Mouse (Mus musculus) liver, embryonic 16.5 days (tissue): ENCODE data around the gene Lonp2. TPM values are rescaled to one million over a fixed set of nuclear protein-coding genes. Genes with fewer than 3 reads are reported as not detected.

ENCODE experiments used
- ATAC-seq: fragments of 200-750 bp; cut with Nextera tagmentation; 2 replicates; pipeline ENCODE4 v1.8.0; 2017; ENCODE audit warnings: low read depth, mild to moderate bottlenecking, moderate number of reproducible peaks, moderate library complexity
- H3K27ac ChIP-seq: fragments of 300-500 bp; sonication (generic); 2 replicates; pipeline ENCODE4 v1.5.1; 2014; ENCODE audit warnings: mild to moderate bottlenecking, low read length
- H3K27me3 ChIP-seq: fragments of 300-500 bp; sonication (generic); 2 replicates; pipeline ENCODE4 v1.6.1; 2014; ENCODE audit warnings: low read depth, low read length, mixed read lengths; ENCODE audit not compliant: control insufficient read depth, insufficient read depth
- H3K36me3 ChIP-seq: fragments of 300-500 bp; sonication (generic); 2 replicates; pipeline ENCODE4 v1.6.1; 2014; ENCODE audit warnings: mild to moderate bottlenecking; ENCODE audit not compliant: control insufficient read depth, insufficient read depth
- H3K4me1 ChIP-seq: fragments of 300-500 bp; sonication (generic); 2 replicates; pipeline ENCODE4 v1.6.1; 2014; ENCODE audit warnings: low read depth, low read length, mixed read lengths; ENCODE audit not compliant: control insufficient read depth
- H3K4me2 ChIP-seq: fragments of 300-500 bp; sonication (generic); 2 replicates; pipeline ENCODE4 v1.6.1; 2014; ENCODE audit warnings: low read depth, low read length, mixed read lengths
- H3K4me3 ChIP-seq: fragments of 300-500 bp; sonication (generic); 2 replicates; pipeline ENCODE4 v1.5.1; 2014; ENCODE audit warnings: low read depth, mild to moderate bottlenecking, low read length
- H3K9ac ChIP-seq: fragments of 300-500 bp; sonication (generic); 2 replicates; pipeline ENCODE4 v1.6.1; 2014; ENCODE audit warnings: low read depth, low read length
- H3K9me3 ChIP-seq: fragments of 300-500 bp; sonication (generic); replicated peaks from 2 replicates; pipeline ENCODE4 v1.6.1; 2016; ENCODE audit warnings: low read length; ENCODE audit not compliant: control insufficient read depth
- WGBS: fragments of 180-500 bp; shearing (Covaris S2); extraction: QIAGEN DNeasy Blood & Tissue Kit; methylation state at CpG from one replicate; pipeline ENCODE4 v1.1.7; 2014; ENCODE audit not compliant: insufficient replicate concordance; 5-methylcytosine and 5-hydroxymethylcytosine counted together
- polyA plus RNA-seq: library from polyadenylated mRNA; unstranded; fragments of >200 nt; fragmentation: Nextera tagmentation; extraction: Ambion mirVana; gene quantifications from 2 replicates; pipeline ENCODE4 v1.2.1, GENCODE M21; 2015

Lonp2 gene
- polyA plus RNA-seq, 1 experiment from 2014 or later, result 40.3 TPM

DNA sequence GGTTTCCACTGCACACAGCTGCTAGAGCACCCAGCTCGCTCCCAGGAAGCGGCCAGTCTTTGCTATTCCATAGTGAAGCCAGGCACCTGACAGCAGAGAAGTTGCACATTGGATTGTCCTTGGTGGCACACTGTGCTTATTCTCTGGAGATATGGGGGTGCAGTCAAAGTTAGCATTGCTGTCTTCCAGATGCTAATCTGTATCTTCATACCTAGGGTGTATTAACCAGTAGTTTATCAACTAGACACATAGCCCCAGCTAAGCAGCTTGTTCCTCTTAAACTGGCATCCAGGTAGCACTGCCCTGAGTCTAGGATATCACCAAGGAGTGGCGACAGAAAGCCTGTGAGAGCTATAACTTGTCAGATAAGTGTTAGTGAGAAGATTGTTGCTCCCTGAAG lies 88.8 kb downstream of the Lonp2 start:
- Histone ChIP-seq H3K4me2 (no peak overlapping the region), H3K36me3 (peaks cover 4% of the 10 kb centered on the region), H3K4me3 (no peak overlapping the region), H3K9ac (no peak overlapping the region), H3K27me3 (no peaks in the 10 kb centered on the region), H3K4me1 (peaks cover 24% of the 10 kb centered on the region), H3K27ac (no peak overlapping the region), H3K9me3 (no peaks in the 10 kb centered on the region)
- WGBS, result 70% methylated on average over 3 of the region's 3 CpGs
- ATAC-seq, result peak; percentile 71

DNA sequence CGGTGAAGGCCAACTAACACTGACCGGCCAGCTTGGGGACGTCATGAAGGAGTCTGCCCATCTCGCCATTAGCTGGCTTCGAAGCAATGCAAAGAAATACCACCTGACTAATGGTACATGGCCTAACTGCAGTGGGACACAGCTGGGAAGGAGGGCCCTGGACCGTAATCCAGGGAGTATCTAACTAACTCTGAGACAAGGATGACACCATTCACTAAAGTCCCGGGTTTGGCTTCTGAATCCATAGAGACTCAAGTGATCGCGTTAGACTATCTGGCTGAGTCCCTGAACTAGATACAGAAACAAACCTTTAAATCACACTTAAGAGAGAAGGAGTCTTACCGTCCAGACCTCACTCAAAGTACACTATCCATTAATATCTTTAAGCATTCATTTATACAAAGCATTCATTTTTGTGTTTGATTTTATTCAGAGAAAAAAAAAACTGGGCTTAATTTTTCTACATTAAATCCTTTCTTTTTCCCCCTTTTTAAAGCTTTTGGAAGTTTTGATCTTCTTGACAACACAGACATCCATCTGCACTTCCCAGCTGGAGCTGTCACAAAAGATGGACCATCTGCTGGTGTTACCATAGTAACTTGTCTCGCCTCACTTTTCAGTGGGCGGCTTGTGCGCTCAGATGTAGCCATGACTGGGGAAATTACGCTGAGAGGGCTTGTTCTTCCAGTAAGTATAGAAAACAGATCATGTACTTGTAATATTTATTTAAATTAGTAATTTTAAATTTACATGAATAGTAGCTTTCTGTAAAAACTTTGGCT lies 89.8 kb downstream of the Lonp2 start:
- Histone ChIP-seq H3K27ac (no peak overlapping the region), H3K4me3 (no peak overlapping the region), H3K36me3 (peaks cover 4% of the 10 kb centered on the region), H3K9ac (no peak overlapping the region), H3K9me3 (no peaks in the 10 kb centered on the region), H3K27me3 (no peaks in the 10 kb centered on the region), H3K4me1 (peaks cover 14% of the 10 kb centered on the region), H3K4me2 (no peak overlapping the region)
- no peak for ATAC-seq
- 90% methylated on average over 14 of the region's 14 CpGs for WGBS

DNA sequence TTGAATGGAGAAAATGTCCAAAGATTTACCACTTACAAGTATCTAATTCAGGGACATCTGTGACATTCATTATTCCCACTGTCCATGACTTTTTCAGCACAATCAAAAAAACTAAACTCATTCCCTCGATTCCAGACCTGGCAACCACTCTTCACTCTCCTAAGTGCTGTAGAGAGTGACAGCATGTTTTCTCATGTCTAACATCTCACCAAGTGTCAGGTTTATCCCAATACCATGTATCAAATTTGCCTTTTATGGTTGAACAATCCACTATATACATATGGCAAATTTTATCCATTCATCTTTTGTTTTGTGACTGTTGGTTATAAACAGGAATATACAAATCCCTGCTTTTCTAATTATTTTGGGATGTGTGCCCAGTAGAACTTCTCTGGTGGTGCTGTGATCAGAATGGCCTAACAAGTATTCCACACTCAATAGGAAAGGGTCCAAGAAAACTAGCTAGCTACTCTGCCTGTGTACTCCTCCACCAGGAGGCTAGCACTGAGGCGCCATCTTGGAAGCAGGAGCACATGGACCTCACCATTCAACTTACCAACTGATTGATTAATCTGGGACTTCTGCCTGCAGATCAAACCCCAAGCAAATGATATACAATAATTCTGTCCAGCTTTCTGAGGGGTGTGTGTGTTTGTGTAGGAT lies 94.6 kb downstream of the Lonp2 start:
- no peaks in the 10 kb centered on the region for H3K4me1 ChIP-seq
- WGBS, result 79% methylated on average over 2 of the region's 2 CpGs
- no peak overlapping the region for H3K4me3 ChIP-seq
- peaks cover 10% of the 10 kb centered on the region for H3K36me3 ChIP-seq
- no peak overlapping the region for H3K27ac ChIP-seq
- no peak overlapping the region for H3K4me2 ChIP-seq
- no peaks in the 10 kb centered on the region for H3K27me3 ChIP-seq
- H3K9ac ChIP-seq, result no peak overlapping the region
- H3K9me3 ChIP-seq, result no peaks in the 10 kb centered on the region
- no peak for ATAC-seq

DNA sequence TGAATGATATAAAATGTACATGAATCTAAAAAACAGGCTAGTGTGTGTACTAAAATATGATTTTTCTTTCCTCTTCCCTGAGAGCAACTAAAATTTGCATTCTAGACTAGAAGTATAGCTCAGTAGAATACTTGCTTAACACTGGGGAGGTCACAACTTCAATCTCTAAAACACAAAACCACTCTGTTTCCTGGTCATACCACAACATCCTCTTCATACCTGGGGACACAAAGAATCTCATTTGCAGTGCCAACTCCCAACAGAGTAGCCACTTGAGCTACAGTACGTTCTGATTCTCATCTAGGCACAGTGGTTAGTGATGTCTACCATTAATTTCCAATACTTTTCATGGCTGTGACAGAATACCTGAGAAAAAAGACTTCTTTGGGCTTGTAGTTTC lies 95.5 kb downstream of the Lonp2 start:
- Histone ChIP-seq H3K4me3 (no peak overlapping the region), H3K9ac (no peak overlapping the region), H3K27ac (no peak overlapping the region), H3K9me3 (no peaks in the 10 kb centered on the region), H3K27me3 (no peaks in the 10 kb centered on the region), H3K4me2 (no peak overlapping the region), H3K36me3 (peaks cover 10% of the 10 kb centered on the region), H3K4me1 (no peaks in the 10 kb centered on the region)
- ATAC-seq, result no peak
- WGBS, result 47% methylated on average over 1 of the region's 1 CpGs

DNA sequence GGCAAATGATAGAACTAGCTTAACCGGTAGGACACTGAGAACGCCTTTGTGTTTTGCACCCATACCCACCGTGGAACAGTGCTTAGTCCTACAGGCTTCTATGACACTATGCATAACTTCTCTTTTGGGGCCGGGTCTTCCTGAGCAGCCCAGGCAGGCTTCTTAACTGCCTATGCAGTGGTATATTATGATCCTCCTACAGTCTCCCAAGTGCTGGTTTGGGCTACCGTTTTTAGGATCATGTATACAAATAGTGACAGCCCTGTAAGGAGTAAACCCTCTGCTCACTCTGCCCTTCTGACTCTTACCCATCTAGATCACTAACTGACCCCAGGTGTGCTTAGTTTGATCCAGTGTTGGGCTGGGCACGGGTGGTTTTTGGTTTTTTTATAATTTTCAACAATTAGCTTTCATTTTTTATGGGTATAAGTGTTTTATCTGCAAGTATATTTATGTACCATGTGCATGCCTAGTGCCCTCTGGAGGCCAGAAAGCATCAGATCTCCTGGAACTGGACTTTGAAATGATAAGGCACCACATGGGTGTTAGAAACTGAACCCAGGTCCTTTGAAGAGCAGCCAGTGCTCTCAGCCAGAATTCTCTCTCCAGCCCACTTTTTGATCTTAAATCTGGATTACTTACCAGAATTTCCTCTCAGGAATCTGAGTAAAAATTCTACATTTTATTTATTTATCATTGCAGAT lies 97.1 kb downstream of the Lonp2 start:
- Histone ChIP-seq H3K27me3 (no peaks in the 10 kb centered on the region), H3K4me1 (no peaks in the 10 kb centered on the region), H3K9me3 (no peaks in the 10 kb centered on the region), H3K27ac (no peak overlapping the region), H3K9ac (no peak overlapping the region), H3K4me2 (no peak overlapping the region), H3K36me3 (peaks cover 10% of the 10 kb centered on the region), H3K4me3 (no peak overlapping the region)
- no peak for ATAC-seq
- 78% methylated on average over 6 of the region's 6 CpGs for WGBS

DNA sequence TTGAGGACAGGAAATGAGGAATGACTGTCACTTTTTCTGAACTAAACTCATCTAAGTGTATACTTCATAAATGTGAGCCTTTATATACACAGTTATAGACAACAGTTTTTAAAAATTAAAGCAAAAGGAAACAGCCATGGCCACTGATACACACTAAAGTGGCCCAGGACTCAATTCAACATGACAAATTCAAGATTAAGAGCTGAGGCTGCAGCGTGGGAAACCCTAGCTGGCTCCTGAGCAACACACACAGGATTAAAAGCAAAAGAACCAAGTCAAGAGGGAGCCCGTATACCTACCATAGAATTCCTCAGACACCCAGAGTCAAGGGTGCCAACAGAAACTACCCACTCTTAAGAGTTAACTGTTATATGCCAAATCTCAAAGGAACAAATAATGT lies 97.6 kb downstream of the Lonp2 start:
- Histone ChIP-seq H3K4me3 (no peak overlapping the region), H3K4me1 (no peaks in the 10 kb centered on the region), H3K36me3 (peaks cover 6% of the 10 kb centered on the region; the same call in 1 of the 2 replicates), H3K4me2 (no peak overlapping the region), H3K9ac (no peak overlapping the region), H3K27me3 (no peaks in the 10 kb centered on the region), H3K9me3 (no peaks in the 10 kb centered on the region), H3K27ac (no peak overlapping the region)
- no peak for ATAC-seq
- WGBS, result 71% methylated on average over 2 of the region's 2 CpGs

DNA sequence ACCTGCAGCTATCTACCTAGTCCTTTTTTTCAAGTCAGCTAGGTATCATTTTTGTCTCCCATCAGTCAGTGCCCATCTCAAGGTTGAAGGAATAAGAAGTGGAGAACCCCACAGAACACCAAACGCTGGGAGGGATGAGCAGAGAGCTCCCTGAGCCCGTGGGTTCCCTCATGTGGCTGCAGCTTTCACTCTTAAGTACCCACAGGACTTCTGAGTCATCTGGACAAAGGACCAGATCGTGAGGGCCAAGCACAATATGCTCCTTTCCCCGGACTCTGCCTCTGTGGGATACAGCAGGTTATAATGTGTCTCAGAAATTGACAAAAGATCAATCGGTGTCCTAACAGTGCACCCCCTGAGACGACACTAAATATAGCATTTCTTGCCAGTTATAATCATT lies 103.1 kb downstream of the Lonp2 start:
- Histone ChIP-seq H3K4me2 (no peak overlapping the region), H3K4me1 (peaks cover 10% of the 10 kb centered on the region), H3K9ac (no peak overlapping the region), H3K27ac (no peak overlapping the region), H3K36me3 (peaks cover 4% of the 10 kb centered on the region; the same call in 1 of the 2 replicates), H3K4me3 (no peak overlapping the region), H3K9me3 (no peaks in the 10 kb centered on the region), H3K27me3 (no peaks in the 10 kb centered on the region)
- no peak for ATAC-seq
- 66% methylated on average over 6 of the region's 6 CpGs for WGBS

DNA sequence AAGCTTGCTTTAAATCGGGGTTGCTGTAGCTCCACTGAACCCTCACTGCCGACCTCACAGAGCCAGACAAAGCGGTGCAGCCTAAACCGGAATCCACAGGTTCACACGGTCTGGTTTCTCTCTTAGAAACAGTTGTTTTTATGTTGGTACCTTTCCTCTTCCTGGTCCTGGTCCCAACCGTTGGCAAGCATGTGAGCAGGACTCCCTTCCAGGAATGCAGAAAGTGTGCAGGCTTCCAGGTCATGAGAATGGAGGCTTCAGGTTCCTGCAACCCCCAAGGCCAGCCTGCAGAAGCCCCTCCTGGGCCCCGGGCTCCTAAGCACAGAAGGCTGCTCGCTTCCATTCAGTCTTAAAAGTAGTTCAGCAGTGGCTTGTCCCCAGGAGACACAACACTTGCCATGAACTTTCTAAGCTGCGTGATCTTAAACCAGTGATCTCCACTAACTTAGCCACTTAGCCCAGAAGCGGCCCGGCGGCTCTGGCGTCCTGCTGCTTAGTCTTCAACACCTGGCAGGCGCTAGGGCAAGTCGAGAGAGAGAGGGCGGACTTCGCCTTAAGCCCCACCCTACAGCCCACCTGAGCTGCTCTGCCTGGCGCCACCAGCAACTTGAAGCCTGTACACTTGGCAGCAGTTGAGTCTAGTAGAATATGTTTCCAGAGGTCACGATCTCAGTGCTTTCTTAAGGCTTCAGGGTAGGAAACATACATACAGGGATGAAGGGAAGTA lies 104.5 kb downstream of the Lonp2 start:
- peaks cover 10% of the 10 kb centered on the region for H3K4me1 ChIP-seq
- peaks cover under 1% of the 10 kb centered on the region; the same call in 1 of the 2 replicates for H3K36me3 ChIP-seq
- ATAC-seq, result no peak
- no peak overlapping the region for H3K27ac ChIP-seq
- no peaks in the 10 kb centered on the region for H3K27me3 ChIP-seq
- no peak overlapping the region for H3K4me2 ChIP-seq
- H3K9me3 ChIP-seq, result no peaks in the 10 kb centered on the region
- no peak overlapping the region for H3K4me3 ChIP-seq
- WGBS, result 75% methylated on average over 19 of the region's 19 CpGs
- H3K9ac ChIP-seq, result no peak overlapping the region
